ENCODE assay signal across 17 mouse cellular contexts in the genomic region with DNA sequence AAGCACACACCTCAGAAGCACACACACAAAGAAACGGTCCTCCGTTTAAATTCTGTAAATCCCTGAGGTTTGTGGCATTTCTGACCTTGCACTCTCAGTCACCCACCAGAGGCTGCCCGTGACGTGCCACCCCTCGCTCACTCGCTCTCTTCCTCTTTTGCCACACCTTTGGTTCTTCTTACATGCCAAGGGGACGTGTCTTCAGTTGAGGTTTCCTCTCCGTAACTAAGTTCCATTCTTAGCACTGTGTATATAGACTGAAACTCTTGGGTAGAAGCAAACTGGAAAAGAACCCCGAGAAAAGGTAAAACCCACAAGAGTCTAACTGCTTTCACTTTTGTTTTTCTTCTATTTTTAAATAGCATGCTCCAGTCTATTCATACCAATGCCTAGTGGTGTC. TPM values are rescaled to one million over a fixed set of nuclear protein-coding genes. Genes with fewer than 3 reads are reported as not detected.
A peak's percentile ranks its signal among the peaks of the same experiment; 100 is the strongest.
DNase-seq lines count a peak whose midpoint lies in the region; ATAC-seq and TF ChIP-seq lines count a peak whose summit lies in the region.
"Had no signal": no experiment of that assay in that cellular context is flagged by ENCODE, and none has a peak within 500 bp of the region (broad histone marks: within the 10 kb centered on the region; RNA-seq: fewer than 3 reads in every experiment).

No protein-coding gene starts in this region.

- 69% methylated on average over 9 of the region's 9 CpGs for WGBS in lung, adult 2 months
- WGBS in hindbrain, embryonic 16.5 days = 95% methylated on average over 9 of the region's 9 CpGs

- no peaks in the 10 kb centered on the region for H3K9me3 ChIP-seq in hindbrain, embryonic 16.5 days (ENCODE audit: control insufficient read depth, low read length)
- H3K9me3 ChIP-seq: forebrain, embryonic 10.5 days; limb, embryonic 15.5 days; stomach, embryonic 15.5 days had no signal

- no peaks in the 10 kb centered on the region for H3K36me3 ChIP-seq in hindbrain, embryonic 16.5 days (ENCODE audit: control insufficient read depth, insufficient read depth, low read length)
- H3K36me3 ChIP-seq: forebrain, embryonic 10.5 days; limb, embryonic 15.5 days; stomach, embryonic 15.5 days had no signal

- ATAC-seq in inflammation-experienced regulatory T-cells, adult 6 months = peak; percentile 73
- no peak for ATAC-seq in hindbrain, embryonic 16.5 days

- no peak overlapping the region for H3K27ac ChIP-seq in hindbrain, embryonic 16.5 days (ENCODE audit: low read depth, low read length)
- H3K27ac ChIP-seq: forebrain, embryonic 10.5 days; limb, embryonic 15.5 days; stomach, embryonic 15.5 days had no signal

- no peaks in the 10 kb centered on the region for H3K27me3 ChIP-seq in hindbrain, embryonic 16.5 days (replicated peaks; ENCODE audit: control insufficient read depth, insufficient read depth, low read length)
- H3K27me3 ChIP-seq: limb, embryonic 15.5 days; stomach, embryonic 15.5 days had no signal

- TF ChIP-seq POLR2A in lung, adult 2 months (IDR thresholded peaks at IDR 0.05; ENCODE audit: borderline replicate concordance, extremely low read depth, low read depth, low read length) = no peak

- H3K4me3 ChIP-seq in lung, adult 2 months (replicated peaks; ENCODE audit: extremely low read depth, low read depth, low read length) = peak overlapping the region; percentile 45
- H3K4me3 ChIP-seq in hindbrain, embryonic 16.5 days (ENCODE audit: low read length) = no peak overlapping the region
- H3K4me3 ChIP-seq: forebrain, embryonic 10.5 days; limb, embryonic 15.5 days; myocyte; stomach, embryonic 15.5 days had no signal

- no peak overlapping the region for H3K9ac ChIP-seq in hindbrain, embryonic 16.5 days (ENCODE audit: low read depth, low read length)
- H3K9ac ChIP-seq: limb, embryonic 15.5 days; stomach, embryonic 15.5 days had no signal

- H3K4me2 ChIP-seq in hindbrain, embryonic 16.5 days (ENCODE audit: low read length) = no peak overlapping the region
- H3K4me2 ChIP-seq: limb, embryonic 15.5 days; stomach, embryonic 15.5 days had no signal

- H3K4me1 ChIP-seq in lung, adult 2 months (ENCODE audit: control insufficient read depth, insufficient read depth, low read length) = no peaks in the 10 kb centered on the region; the same call in 1 of the 2 replicates
- no peaks in the 10 kb centered on the region for H3K4me1 ChIP-seq in hindbrain, embryonic 16.5 days (ENCODE audit: control insufficient read depth, insufficient read depth, low read depth, low read length)
- H3K4me1 ChIP-seq: limb, embryonic 15.5 days; stomach, embryonic 15.5 days had no signal

- TF ChIP-seq CTCF in lung, adult 2 months (IDR thresholded peaks at IDR 0.05; ENCODE audit: insufficient read depth, low read length) = no peak

- DNase-seq in lung, adult 2 months = no peak
- no peak for DNase-seq in lung, postnatal 14 days
- DNase-seq in spleen, adult 18-20 months = peak; percentile 25 to 52
- no peak for DNase-seq in ovary, adult 18-20 months (ENCODE audit: low spot score)
- DNase-seq in layer of hippocampus, adult 9-10 months (ENCODE audit: low spot score) = no peak
- DNase-seq in adrenal gland, adult 2 months = no peak
- DNase-seq: adrenal gland, postnatal 36 days; cerebellum, adult 18-20 months; kidney, postnatal 4 days; lung, postnatal 4 days; retina, postnatal 1 day had no signal

RNA-seq across cellular contexts. Expression of a gene that starts 23.2 kb away (rescaled TPM):
- polyA plus RNA-seq in lung, adult 2 months (2012; rRNA removed) = 8.0 and 18.7 TPM in 2 replicates
- polyA plus RNA-seq in inflammation-experienced regulatory T-cells, adult 6 months (2017; shearing (Covaris generic)) = 10 to 100 TPM; 11.4 to 26.5 (median 20.4) TPM
- 31.1 and 33.3 TPM in 2 replicates for polyA plus RNA-seq in hindbrain, embryonic 16.5 days (2015; fragmentation: Nextera tagmentation; extraction: Ambion mirVana)
- total RNA-seq in adrenal gland, adult 2 months (2021) = 100 to 1,000 TPM; 152 to 179 TPM
- polyA plus RNA-seq in adrenal gland, adult 2 months (2012; rRNA removed) = 18.9 and 20.6 TPM in 2 replicates

Comparison
In these comparisons a context has a peak if more than half of its experiments do, and no peak if none do; other contexts are left out.
1. DNase-seq: peak in spleen, adult 18-20 months (2 of 2); none in lung, adult 2 months (single experiment), lung, postnatal 14 days (single experiment), ovary, adult 18-20 months (single experiment), layer of hippocampus, adult 9-10 months (single experiment) and adrenal gland, adult 2 months (single experiment).